Mouse (Mus musculus) brain, embryonic 14.5 days (tissue): ENCODE data around the gene Zmiz2. TPM values are rescaled to one million over a fixed set of nuclear protein-coding genes. Genes with fewer than 3 reads are reported as not detected.
"Not testable (repeated sequence)": the region's sequence is repeated elsewhere in the genome, so short reads cannot be mapped to it uniquely, and the experiment has no call there.

Experiments
- DNase-seq: peaks from one replicate; pipeline ENCODE4 v3.0.0-alpha.2; 2011; ENCODE audit warnings: low read depth
- CTCF ChIP-seq: fragments of 200-500 bp; IDR thresholded peaks from 2 replicates; pipeline ENCODE4 v1.5.1; 2012; ENCODE audit warnings: inconsistent platforms, mild to moderate bottlenecking, moderate library complexity, borderline replicate concordance; ENCODE audit not compliant: insufficient read depth, insufficient read length; ENCODE audit errors: extremely low read depth
- POLR2A ChIP-seq: fragments of 200-500 bp; IDR thresholded peaks from 2 replicates; pipeline ENCODE4 v1.6.1; 2012; ENCODE audit warnings: mild to moderate bottlenecking, inconsistent platforms, borderline replicate concordance; ENCODE audit not compliant: poor library complexity, insufficient read depth, insufficient read length, severe bottlenecking; ENCODE audit errors: extremely low read depth
- polyA plus RNA-seq: library from polyadenylated mRNA; depleted of rRNA; stranded (reverse); fragments of >200 nt; gene quantifications from 2 replicates; pipeline ENCODE4 v1.2.3, GENCODE M21; 2012

Gene Zmiz2
- polyA plus RNA-seq, 1 experiment, result 153 TPM

DNA sequence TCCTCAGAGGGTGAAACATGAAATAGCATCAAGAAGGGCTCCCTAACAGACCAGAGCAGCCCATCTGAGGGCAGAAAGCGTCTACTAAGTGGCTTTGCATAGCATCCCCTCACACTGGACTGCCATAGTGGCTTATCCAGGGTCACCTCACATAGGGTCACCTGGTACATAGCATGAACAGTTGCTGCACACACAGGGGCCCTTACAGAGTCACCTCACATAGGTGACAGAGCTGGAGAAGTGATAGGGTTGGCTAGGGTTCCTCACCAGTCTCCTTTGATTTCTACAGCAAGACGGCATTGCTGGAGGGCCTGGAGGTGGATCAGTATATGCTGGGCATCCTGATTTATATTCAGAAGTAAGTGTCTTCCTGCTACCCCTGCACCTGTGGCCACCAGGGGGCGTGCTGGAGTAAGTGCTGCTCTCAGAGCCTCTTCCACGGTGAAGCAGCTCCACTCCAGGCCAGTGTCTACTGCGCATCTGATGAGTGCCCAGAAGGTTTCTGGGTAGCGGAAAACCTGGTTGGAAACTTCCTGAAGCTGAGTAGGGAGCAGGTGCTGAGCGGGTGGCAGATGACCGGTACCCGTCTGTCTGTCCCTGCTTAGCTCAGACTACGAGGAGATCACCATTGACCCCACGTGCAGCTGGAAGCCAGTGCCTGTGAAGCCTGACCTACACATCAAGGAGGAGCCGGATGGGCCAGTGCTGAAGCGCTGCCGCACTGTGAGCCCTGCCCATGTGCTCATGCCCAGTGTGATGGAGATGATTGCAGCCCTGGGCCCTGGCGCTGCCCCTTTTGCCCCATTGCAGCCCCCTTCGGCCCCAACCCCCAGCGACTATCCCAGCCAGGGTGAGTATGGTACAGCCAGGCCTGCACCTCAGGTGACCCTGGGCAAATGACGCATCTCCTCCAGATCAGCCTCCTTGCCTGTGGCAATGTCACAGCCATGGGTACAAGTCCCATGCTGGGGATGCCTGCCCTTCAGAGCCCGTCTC, 13.9 kb downstream of the Zmiz2 start:
- peak; percentile 25 for DNase-seq
- peak; percentile 70 for TF ChIP-seq CTCF
- TF ChIP-seq POLR2A, result no peak

DNA sequence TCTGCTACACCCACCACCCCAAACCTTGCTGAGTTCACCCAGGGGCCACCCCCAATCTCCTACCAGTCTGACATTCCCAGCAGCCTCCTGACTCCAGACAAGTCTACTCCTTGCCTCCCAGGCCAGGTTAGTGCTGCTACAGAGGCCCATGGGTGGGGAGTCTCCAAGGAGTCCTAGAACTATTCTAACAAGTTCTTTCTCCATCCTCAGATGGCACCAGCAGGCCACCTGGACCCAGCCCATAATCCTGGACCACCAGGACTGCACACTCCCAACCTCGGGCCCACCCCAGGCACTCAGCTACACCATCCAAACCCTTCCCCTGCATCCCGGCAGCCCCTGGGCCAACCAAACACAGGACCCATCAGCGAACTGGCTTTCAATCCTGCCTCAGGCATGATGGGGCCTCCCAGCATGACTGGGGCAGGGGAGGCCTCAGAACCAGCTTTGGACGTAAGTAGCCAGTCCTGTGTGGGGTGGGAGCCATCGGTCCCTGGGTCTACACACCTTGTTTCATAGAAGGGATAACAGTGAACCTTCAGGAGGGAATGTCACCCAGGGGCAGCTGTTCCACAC, 15.0 kb downstream of the Zmiz2 start:
- no peak for DNase-seq
- TF ChIP-seq POLR2A, result no peak
- no peak for TF ChIP-seq CTCF

- no peak for TF ChIP-seq CTCF
- TF ChIP-seq POLR2A, result no peak
- DNase-seq, result peak; percentile 37
These were observed 16.1 kb downstream of the Zmiz2 start for GRCm38 (mm10) chr11:6404699-6405566.

GRCm38 (mm10) chr11:6405591-6406081, 16.8 kb downstream of the Zmiz2 start:
- DNase-seq, result no peak
- TF ChIP-seq POLR2A (no peak), CTCF (no peak)

DNA sequence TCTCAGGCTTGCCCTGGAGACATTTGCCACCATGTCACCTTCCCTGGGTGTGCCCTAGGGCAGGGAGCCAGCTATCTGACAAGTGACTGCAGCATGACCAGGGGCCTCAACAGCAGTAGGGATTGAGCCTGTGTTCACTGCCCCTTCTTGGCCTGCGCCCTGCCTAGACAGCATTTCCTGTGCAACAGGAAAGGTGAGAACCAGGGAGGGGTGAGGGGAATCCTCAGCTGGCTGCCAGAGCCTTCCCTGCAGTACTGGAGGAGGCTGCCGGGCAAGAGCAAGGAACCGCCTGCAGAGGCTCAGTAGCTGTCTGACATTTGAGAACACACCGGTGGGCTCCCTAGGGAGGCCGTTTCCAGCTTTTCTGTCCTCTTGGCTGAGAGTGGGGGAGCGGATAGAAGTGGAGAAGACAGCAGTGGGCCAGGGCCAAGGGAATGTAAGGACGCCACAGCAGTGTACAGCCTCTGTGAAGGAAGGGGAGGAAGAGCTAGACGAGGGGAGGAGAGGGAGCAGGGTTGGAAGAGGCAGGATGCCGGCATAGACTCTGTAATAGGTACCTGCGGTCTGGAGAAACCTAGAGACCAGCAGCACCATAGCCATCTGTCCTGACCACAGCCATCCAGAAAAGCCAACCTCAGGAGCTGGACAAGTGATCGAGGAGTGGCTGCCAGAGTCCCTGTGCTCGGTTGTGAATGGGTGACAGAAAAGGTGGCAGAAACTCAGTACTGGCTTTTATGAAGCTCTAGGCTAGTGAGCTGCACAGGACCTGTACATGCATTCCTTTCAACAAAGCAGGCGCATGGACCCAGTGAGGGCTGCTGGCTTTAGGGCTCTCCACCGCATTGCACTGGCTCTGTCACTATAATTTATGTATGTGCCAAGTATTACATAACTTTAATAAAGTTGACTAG, 17.6 kb downstream of the Zmiz2 start:
- TF ChIP-seq POLR2A, result no peak
- TF ChIP-seq CTCF, result no peak
- peak; percentile 35 for DNase-seq

- DNase-seq, result no peak
- TF ChIP-seq POLR2A (no peak), CTCF (no peak)
These were observed 18.3 kb downstream of the Zmiz2 start for GRCm38 (mm10) chr11:6407162-6407621.

- TF ChIP-seq CTCF, result no peak
- no peak for TF ChIP-seq POLR2A
- peak; percentile 17 for DNase-seq
These were observed 21.3 kb downstream of the Zmiz2 start for GRCm38 (mm10) chr11:6410050-6410602.

DNA sequence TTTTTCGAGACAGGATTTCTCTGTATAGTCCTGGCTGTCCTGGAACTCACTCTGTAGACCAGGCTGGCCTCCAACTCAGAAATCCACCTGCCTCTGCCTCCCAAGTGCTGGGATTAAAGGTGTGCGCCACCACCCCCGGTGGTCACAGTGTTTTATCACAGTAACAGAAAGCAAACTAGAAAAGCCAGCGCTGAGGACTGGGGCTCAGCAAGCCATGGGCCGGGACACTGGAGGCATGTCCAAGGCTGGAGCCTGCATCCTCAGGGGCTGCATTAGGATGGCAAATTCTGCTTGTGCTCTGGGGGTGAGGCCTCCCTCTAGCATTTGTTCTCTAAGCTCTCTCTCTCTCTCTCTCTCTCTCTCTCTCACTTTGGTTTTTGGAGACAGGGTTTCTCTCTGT, 21.9 kb downstream of the Zmiz2 start:
- DNase-seq, result not testable (repeated sequence)

DNA sequence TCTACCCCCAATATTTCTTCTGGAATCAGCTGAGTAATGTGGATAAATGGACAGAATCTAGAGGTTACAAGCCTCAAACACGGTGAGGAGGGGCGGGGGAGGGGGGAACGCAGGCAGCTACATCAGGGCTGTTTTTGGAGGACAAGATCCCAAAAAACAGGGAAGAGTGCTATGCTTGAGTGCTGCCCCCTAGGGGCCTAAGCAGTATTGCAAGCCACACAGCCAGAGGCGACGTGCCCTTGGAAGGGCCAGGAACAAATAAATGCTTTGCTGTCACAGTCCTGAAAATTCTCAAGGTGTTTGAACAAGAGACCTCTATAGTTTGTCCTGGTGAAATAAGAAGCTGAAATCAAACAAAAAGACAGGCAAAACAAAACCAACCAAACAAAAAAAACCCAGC, 22.8 kb downstream of the Zmiz2 start:
- peak; percentile 65 for DNase-seq
- no peak for TF ChIP-seq POLR2A
- peak; percentile 90 for TF ChIP-seq CTCF

DNA sequence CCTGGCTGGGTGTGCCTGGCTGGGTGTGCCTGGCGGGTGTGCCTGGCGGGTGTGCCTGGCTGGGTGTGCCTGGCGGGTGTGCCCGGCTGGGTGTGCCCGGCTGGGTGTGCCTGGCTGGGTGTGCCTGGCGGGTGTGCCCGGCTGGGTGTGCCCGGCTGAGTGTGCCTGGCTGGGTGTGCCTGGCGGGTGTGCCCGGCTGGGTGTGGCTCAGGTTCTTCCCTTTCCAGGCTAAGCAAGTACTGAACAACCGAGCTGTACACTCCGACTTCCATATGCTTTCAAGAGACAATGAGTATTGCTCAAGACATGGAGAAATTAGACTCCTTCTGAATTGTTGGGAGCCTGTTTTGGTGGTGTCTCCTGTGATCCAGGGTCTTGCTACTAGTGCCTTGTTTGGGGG, 24.4 kb downstream of the Zmiz2 start:
- DNase-seq, result no peak
- TF ChIP-seq POLR2A (no peak), CTCF (no peak)

DNA sequence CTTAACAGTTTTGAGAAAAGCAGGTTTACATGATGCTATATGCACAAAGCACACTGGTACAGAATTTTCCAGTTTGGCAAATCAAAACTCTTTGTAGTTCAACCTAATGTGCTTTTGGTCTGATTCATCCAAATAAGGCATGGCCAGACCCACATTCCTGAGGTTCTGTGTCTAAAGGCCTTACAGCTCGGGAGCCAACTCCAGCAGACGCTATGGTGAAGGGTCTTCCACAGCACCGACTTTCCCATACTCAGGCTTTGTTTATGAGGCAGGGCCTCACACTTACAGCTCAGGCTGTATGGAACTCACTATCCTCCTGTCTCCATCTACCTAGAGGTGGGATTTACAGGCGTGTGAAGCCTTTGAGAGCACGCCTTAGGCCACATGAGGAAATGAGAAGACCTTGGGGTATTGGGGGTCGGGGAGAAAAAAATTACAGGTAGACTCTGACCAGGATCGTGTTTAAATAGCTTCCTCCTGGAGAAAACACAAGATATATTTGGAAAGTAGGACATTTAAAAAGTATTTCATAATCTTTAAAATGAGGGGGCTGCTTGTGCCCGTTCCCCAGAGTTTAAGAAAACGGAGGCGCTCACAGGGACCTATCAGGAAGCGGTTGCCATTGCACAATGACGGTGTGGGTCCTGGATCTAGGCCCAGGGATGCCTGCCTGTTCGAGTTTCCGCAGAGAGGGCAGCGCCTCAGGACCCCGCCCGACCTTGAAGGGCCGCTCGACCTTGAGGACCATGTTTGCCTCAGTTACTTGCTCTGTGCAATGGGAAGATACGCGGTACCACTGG, 26.1 kb downstream of the Zmiz2 start, which contains the start of gene Ppia:
Gene Ppia (plus strand): TSS at position 693 of the 800 bp plus-strand sequence.
- DNase-seq, result peak; percentile 41
- TF ChIP-seq CTCF, result no peak
- TF ChIP-seq POLR2A, result no peak
